Mouse (Mus musculus) heart, adult 2 months (tissue): ENCODE measurements at regions not wholly inside any gene's neighbourhood (a gene's known extent, or its start where the extent isn't known, plus 50 kb on each side); places are given as distances from the start of the nearest gene placed in this dataset.

ENCODE experiments used
- CTCF ChIP-seq: fragments of 200-600 bp; IDR thresholded peaks from 2 replicates; pipeline ENCODE4 v1.8.1; 2022; ENCODE audit warnings: antibody characterized with exemption, mild to moderate bottlenecking, moderate library complexity
- EP300 ChIP-seq: fragments of 200-500 bp; IDR thresholded peaks from 2 replicates; pipeline ENCODE4 v1.6.1; 2011; ENCODE audit warnings: low read depth, low read length, control low read depth; ENCODE audit not compliant: insufficient read depth
- POLR2A ChIP-seq: fragments of 200-500 bp; IDR thresholded peaks from 2 replicates; pipeline ENCODE4 v1.6.1; 2011; ENCODE audit warnings: mild to moderate bottlenecking, low read depth, low read length, control low read depth; ENCODE audit not compliant: insufficient read depth

- no peak for TF ChIP-seq POLR2A
- no peak for TF ChIP-seq CTCF
- TF ChIP-seq EP300: no peak
Measured at GRCm38 (mm10) chr8:26362366-26362765, 243.0 kb downstream of the Gm45692 start.
